Mouse (Mus musculus) hindbrain, postnatal 0 days (tissue): ENCODE data around the gene Mtf1. TPM values are rescaled to one million over a fixed set of nuclear protein-coding genes. Genes with fewer than 3 reads are reported as not detected.
A peak's percentile ranks its signal among the peaks of the same experiment; 100 is the strongest.

Experiments used
- ATAC-seq: fragments of 200-750 bp; cut with Nextera tagmentation; 2 replicates; pipeline ENCODE4 v1.8.0; 2017; ENCODE audit warnings: mild to moderate bottlenecking, moderate TSS enrichment, moderate library complexity
- DNase-seq: peaks from one replicate; pipeline ENCODE4 v3.0.0-alpha.2; 2015; ENCODE audit warnings: low spot score
- H3K27ac ChIP-seq: fragments of 300-500 bp; sonication (generic); 2 replicates; pipeline ENCODE4 v1.5.1; 2014; ENCODE audit warnings: mild to moderate bottlenecking
- H3K27me3 ChIP-seq: fragments of 300-500 bp; sonication (generic); 2 replicates; pipeline ENCODE4 v1.6.1; 2014; ENCODE audit warnings: low read length, mixed read lengths; ENCODE audit not compliant: insufficient read depth
- H3K36me3 ChIP-seq: fragments of 300-500 bp; sonication (generic); 2 replicates; pipeline ENCODE4 v1.6.1; 2014; ENCODE audit warnings: low read length, mixed read lengths; ENCODE audit not compliant: insufficient read depth
- H3K4me1 ChIP-seq: fragments of 300-500 bp; sonication (generic); 2 replicates; pipeline ENCODE4 v1.6.1; 2014; ENCODE audit warnings: antibody characterized with exemption, low read length, mixed read lengths; ENCODE audit not compliant: insufficient read depth
- H3K4me2 ChIP-seq: fragments of 300-500 bp; sonication (generic); 2 replicates; pipeline ENCODE4 v1.6.1; 2014; ENCODE audit warnings: low read depth, mild to moderate bottlenecking, low read length, moderate library complexity, mixed read lengths
- H3K4me3 ChIP-seq: fragments of 300-500 bp; sonication (generic); 2 replicates; pipeline ENCODE4 v1.5.1; 2014; ENCODE audit warnings: low read length
- H3K9ac ChIP-seq: fragments of 300-500 bp; sonication (generic); replicated peaks from 2 replicates; pipeline ENCODE4 v1.6.1; 2014; ENCODE audit warnings: mild to moderate bottlenecking, low read length, moderate library complexity, mixed read lengths
- H3K9me3 ChIP-seq: fragments of 300-500 bp; sonication (generic); 2 replicates; pipeline ENCODE4 v1.6.1; 2016; ENCODE audit warnings: low read length, mixed read lengths
- CTCF ChIP-seq: IDR thresholded peaks from 2 replicates; pipeline ENCODE4 v1.5.1; 2016; ENCODE audit warnings: antibody characterized with exemption, control low read depth, low read depth
- WGBS: fragments of 180-500 bp; shearing (Covaris S2); extraction: QIAGEN DNeasy Blood & Tissue Kit; methylation state at CpG from one replicate; pipeline ENCODE4 v1.1.7; 2014; 5-methylcytosine and 5-hydroxymethylcytosine counted together
- polyA plus RNA-seq: library from polyadenylated mRNA; unstranded; fragments of >200 nt; fragmentation: Nextera tagmentation; extraction: Ambion mirVana; gene quantifications from 2 replicates; pipeline ENCODE4 v1.2.1, GENCODE M21; 2015
- total RNA-seq: library from RNA; depleted of rRNA; stranded (reverse); fragments of >200 nt; gene quantifications from 2 replicates; pipeline ENCODE4 v1.2.3, GENCODE M21; 2014

Gene Mtf1
- total and polyA plus RNA-seq, 2 experiments from 2014 or later, result 7.7 to 24.7 TPM

DNA sequence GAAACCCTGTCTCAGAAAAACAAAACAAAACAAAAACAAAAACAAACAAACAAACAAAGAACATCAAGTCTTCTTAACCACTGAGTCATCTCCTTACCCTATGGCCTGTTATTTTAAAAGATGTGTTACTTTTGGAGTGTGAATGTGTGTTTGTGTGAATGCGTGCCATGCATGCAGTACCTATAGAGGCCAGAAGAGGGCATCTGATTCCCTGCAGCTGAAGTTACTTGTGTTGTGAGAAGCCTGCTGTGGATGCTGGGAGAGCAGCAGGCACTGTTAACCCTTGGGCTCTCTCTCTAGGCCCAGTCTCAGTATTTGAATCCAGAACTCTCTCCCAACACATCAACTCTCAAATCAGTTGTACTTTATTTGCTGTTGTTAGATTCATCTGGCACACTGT, 70.8 kb downstream of the Mtf1 start:
- Histone ChIP-seq H3K4me3 (no peak overlapping the region), H3K4me1 (no peaks in the 10 kb centered on the region), H3K27ac (no peak overlapping the region), H3K27me3 (no peaks in the 10 kb centered on the region), H3K9me3 (no peaks in the 10 kb centered on the region), H3K4me2 (no peak overlapping the region), H3K9ac (no peak overlapping the region), H3K36me3 (no peaks in the 10 kb centered on the region)
- ATAC-seq (no peak), DNase-seq (no peak)
- TF ChIP-seq CTCF, result peak; percentile 62
- WGBS, result 94% methylated on average over 1 of the region's 1 CpGs

- H3K36me3 ChIP-seq, result no peaks in the 10 kb centered on the region
- H3K4me3 ChIP-seq, result peak within 1 kb of the TSS; percentile 49
- no peaks in the 10 kb centered on the region; the same call in 1 of the 2 replicates for H3K4me1 ChIP-seq
- 0 out of 2 replicates have a peak, but pooled peaks cover 10% of the 10 kb centered on the region for H3K27me3 ChIP-seq
- no peaks in the 10 kb centered on the region for H3K9me3 ChIP-seq
- 2% methylated on average over 11 of the region's 11 CpGs for WGBS
- peak within 1 kb of the TSS; percentile 70 for H3K27ac ChIP-seq
- peak within 1 kb of the TSS; percentile 46 for H3K9ac ChIP-seq
- ATAC-seq, result no peak
- TF ChIP-seq CTCF, result no peak
- peak within 1 kb of the TSS; percentile 61 for H3K4me2 ChIP-seq
- DNase-seq, result no peak
These were observed 78.7 kb downstream of the Mtf1 start, which contains the start of gene Epha10 for GRCm38 (mm10) chr4:124880599-124880998. TSS of gene Epha10 (plus strand) at chr4:124880899.

DNA sequence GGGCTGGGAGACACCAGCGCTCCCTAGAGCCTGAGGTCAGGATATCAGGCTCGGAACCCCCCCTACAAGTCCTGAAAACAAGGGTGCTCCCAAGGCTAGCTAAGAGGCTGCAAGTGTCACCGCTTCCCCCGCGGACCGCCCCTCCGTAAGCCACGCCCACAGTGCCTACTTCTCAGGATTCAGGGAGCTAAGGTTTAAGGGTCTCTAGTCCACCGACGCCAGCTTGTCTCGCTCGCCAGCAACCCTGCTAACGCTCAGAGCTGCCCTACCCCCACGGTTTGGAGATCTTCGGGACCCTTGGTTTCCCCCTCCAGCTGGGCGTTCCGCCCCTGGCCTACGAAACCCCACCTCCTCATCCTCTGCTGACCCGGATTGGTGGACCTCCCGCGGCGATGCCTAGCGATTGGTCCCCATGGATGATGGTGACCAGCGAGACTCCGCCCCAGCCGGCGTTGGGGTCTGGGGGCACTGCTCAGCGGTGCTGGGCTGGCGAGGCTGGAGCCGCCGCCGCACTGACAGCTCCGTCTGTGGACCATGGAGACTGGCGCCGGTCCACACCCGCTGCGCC, 79.5 kb downstream of the Mtf1 start:
- Histone ChIP-seq H3K4me1 (no peaks in the 10 kb centered on the region; the same call in 1 of the 2 replicates), H3K36me3 (no peaks in the 10 kb centered on the region), H3K4me3 (peak overlapping the region; percentile 49), H3K4me2 (peak overlapping the region; percentile 61), H3K9me3 (no peaks in the 10 kb centered on the region), H3K9ac (peak overlapping the region; percentile 46), H3K27ac (peak overlapping the region; percentile 70), H3K27me3 (peaks cover 10% of the 10 kb centered on the region; the same call in 1 of the 2 replicates)
- under 1% methylated on average over 37 of the region's 37 CpGs for WGBS
- ATAC-seq (peak; percentile 95), DNase-seq (peak; percentile 95)
- peak; percentile 24; the same call in 1 of the 2 replicates for TF ChIP-seq CTCF

DNA sequence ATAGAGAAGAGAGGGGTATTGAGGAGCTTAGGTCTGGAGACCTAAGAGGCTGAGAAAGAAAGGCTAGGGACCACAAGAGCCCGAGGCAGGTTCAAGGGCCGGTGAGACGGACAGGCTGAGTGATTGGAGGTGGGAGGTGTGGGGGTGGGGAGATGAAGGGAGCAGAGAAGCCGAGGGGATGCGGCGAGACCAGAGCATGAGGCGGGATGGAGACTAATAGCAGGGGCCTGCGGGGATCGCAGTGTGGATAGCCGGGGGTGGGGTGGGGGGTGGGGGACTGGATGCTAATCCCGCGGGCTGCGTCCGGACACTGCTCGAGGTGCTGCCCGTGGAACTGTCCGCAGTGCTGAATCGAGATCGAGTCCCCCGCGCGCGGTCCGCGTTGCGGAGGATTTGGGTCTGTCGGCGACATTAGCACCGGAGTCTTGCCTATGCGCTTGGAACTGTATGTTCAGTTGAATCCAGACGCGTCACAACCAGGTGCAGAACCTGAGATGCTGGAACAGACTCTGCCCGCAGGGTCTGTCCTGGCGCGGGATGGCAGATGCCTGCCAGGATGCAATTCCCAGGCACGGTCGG, 80.3 kb downstream of the Mtf1 start:
- H3K27ac ChIP-seq, result peak overlapping the region; percentile 70
- no peaks in the 10 kb centered on the region for H3K9me3 ChIP-seq
- peaks cover 10% of the 10 kb centered on the region; the same call in 1 of the 2 replicates for H3K27me3 ChIP-seq
- H3K4me1 ChIP-seq, result no peaks in the 10 kb centered on the region; the same call in 1 of the 2 replicates
- peak overlapping the region; percentile 49 for H3K4me3 ChIP-seq
- no peak for TF ChIP-seq CTCF
- under 1% methylated on average over 34 of the region's 37 CpGs for WGBS
- H3K36me3 ChIP-seq, result no peaks in the 10 kb centered on the region
- H3K9ac ChIP-seq, result peak overlapping the region; percentile 46
- DNase-seq (peak; percentile 48), ATAC-seq (peak; percentile 27; the same call in 1 of the 2 replicates)
- H3K4me2 ChIP-seq, result peak overlapping the region; percentile 61

GRCm38 (mm10) chr4:124888702-124889101, 86.8 kb downstream of the Mtf1 start:
- no peaks in the 10 kb centered on the region for H3K9me3 ChIP-seq
- H3K4me1 ChIP-seq, result no peaks in the 10 kb centered on the region
- ATAC-seq, result no peak
- no peaks in the 10 kb centered on the region; the same call in 1 of the 2 replicates for H3K27me3 ChIP-seq
- H3K27ac ChIP-seq, result no peak overlapping the region
- no peak overlapping the region for H3K9ac ChIP-seq
- WGBS, result 56% methylated on average over 7 of the region's 7 CpGs
- DNase-seq, result no peak
- no peaks in the 10 kb centered on the region for H3K36me3 ChIP-seq
- no peak for TF ChIP-seq CTCF
- H3K4me3 ChIP-seq, result no peak overlapping the region
- H3K4me2 ChIP-seq, result no peak overlapping the region

GRCm38 (mm10) chr4:124889935-124890334, 88.0 kb downstream of the Mtf1 start:
- no peak overlapping the region for H3K4me2 ChIP-seq
- no peak overlapping the region for H3K9ac ChIP-seq
- TF ChIP-seq CTCF, result no peak
- no peak overlapping the region for H3K27ac ChIP-seq
- H3K27me3 ChIP-seq, result peaks cover 2% of the 10 kb centered on the region; the same call in 1 of the 2 replicates
- peaks cover 7% of the 10 kb centered on the region; the same call in 1 of the 2 replicates for H3K4me1 ChIP-seq
- H3K36me3 ChIP-seq, result no peaks in the 10 kb centered on the region
- H3K9me3 ChIP-seq, result no peaks in the 10 kb centered on the region
- DNase-seq, result no peak
- ATAC-seq, result no peak
- H3K4me3 ChIP-seq, result no peak overlapping the region
- 69% methylated on average over 2 of the region's 2 CpGs for WGBS

DNA sequence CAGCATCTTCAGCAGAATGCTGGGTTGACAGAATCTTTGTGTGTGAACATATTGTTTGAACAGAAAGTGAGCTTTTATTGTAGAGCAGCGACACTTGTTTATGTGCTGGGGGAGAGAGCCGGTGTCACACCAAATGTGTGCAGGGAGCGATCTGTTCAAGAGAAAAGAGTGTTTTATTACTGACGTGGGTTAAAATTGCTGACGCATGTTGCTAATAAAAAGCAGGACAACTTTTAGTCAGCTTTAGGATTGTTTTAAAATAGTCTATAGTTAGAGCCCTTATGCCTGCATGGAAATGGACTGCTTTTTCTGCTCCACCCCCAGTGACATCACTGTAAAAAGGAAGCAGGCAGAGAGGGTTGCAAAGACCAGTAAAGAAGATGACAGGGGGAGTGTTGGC, 88.9 kb downstream of the Mtf1 start:
- Histone ChIP-seq H3K4me2 (no peak overlapping the region), H3K4me3 (no peak overlapping the region), H3K4me1 (peaks cover 8% of the 10 kb centered on the region; the same call in 1 of the 2 replicates), H3K36me3 (no peaks in the 10 kb centered on the region), H3K9me3 (no peaks in the 10 kb centered on the region), H3K9ac (no peak overlapping the region), H3K27me3 (peaks cover 6% of the 10 kb centered on the region; the same call in 1 of the 2 replicates), H3K27ac (no peak overlapping the region)
- no peak for ATAC-seq
- no peak for TF ChIP-seq CTCF
- WGBS, result 79% methylated on average over 5 of the region's 5 CpGs
- no peak for DNase-seq
